In the genomic region with DNA sequence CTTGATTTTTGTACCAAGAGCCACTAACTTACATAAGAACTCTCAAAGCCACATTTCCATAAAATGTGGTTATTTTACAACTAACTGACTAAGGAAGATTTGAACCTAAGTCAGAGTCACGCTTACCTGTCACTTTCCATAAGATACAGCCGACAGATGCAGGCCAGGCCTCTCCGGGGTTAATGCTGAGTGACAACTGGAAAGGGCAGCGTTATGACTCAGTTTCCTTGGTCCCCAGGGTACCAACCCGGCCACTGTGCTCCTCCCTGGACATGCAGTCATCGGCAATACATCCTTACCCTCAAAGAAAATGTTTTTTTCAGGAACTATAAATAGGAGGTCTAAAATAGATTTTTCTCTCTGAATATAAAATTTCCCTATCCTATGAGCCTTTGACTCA, we compare ENCODE assay signal across 19 mouse cellular contexts.
"Had no signal": no experiment of that assay in that cellular context is flagged by ENCODE, and none has a peak within 500 bp of the region (broad histone marks: within the 10 kb centered on the region; RNA-seq: fewer than 3 reads in every experiment).

No protein-coding gene starts in this region.

- H3K4me1 ChIP-seq: liver, embryonic 15.5 days had no signal

- ATAC-seq: liver, postnatal 0 days; lung, postnatal 0 days; midbrain, embryonic 13.5 days; midbrain, embryonic 15.5 days had no signal

- H3K27ac ChIP-seq: liver, embryonic 13.5 days; liver, embryonic 15.5 days; midbrain, embryonic 13.5 days; midbrain, embryonic 15.5 days; neural tube, embryonic 12.5 days had no signal

- H3K27me3 ChIP-seq: lung, embryonic 15.5 days; midbrain, embryonic 13.5 days; midbrain, embryonic 15.5 days; neural tube, embryonic 12.5 days had no signal

- H3K9me3 ChIP-seq: liver, embryonic 13.5 days; liver, embryonic 15.5 days; lung, embryonic 15.5 days; midbrain, embryonic 10.5 days; midbrain, embryonic 13.5 days; midbrain, embryonic 15.5 days; neural tube, embryonic 12.5 days had no signal

- H3K36me3 ChIP-seq: liver, embryonic 13.5 days; liver, embryonic 15.5 days; lung, embryonic 15.5 days; midbrain, embryonic 10.5 days; midbrain, embryonic 13.5 days; midbrain, embryonic 15.5 days; neural tube, embryonic 12.5 days had no signal

- H3K4me3 ChIP-seq: liver, embryonic 13.5 days; liver, embryonic 15.5 days; lung, embryonic 15.5 days; midbrain, embryonic 10.5 days; midbrain, embryonic 13.5 days; midbrain, embryonic 15.5 days; neural tube, embryonic 12.5 days had no signal

- DNase-seq: liver, embryonic 13.5 days; liver, postnatal 0 days; lung, adult 2 months; lung, postnatal 4 days; retina, postnatal 1 day; right cerebral cortex, adult 18-20 months; right cerebral cortex, postnatal 25 days; right cerebral cortex, postnatal 4 days; spleen, adult 18-20 months; thymus, adult 18-20 months; thymus, postnatal 14 days; thymus, postnatal 36 days had no signal

- H3K4me2 ChIP-seq: liver, embryonic 13.5 days; liver, embryonic 15.5 days; lung, embryonic 15.5 days; midbrain, embryonic 13.5 days; midbrain, embryonic 15.5 days; neural tube, embryonic 12.5 days had no signal

- H3K9ac ChIP-seq: liver, embryonic 13.5 days; liver, embryonic 15.5 days; liver, postnatal 0 days; lung, embryonic 15.5 days; midbrain, embryonic 13.5 days; midbrain, embryonic 15.5 days; neural tube, embryonic 12.5 days had no signal
